Mouse (Mus musculus): ENCODE measurements around the gene Usp10. TPM values are rescaled to one million over a fixed set of nuclear protein-coding genes. Genes with fewer than 3 reads are reported as not detected.

Gene Usp10
- polyA plus RNA-seq, 1 experiment from 2014 or later, result 113 TPM

DNA sequence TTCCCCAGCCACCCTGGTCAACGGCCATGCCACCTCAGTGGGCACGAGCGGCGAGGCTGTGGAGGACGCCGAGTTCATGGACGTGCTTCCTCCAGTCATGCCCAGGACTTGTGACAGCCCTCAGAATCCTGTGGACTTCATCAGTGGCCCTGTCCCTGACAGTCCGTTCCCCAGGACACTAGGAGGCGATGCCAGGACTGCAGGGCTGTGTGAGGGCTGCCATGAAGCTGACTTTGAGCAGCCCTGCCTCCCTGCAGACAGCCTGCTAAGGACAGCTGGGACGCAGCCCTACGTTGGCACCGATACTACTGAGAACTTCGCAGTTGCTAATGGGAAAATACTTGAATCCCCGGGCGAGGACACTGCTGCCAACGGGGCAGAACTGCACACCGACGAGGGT lies 31.3 kb downstream of the Usp10 start:
- Histone ChIP-seq H3K4me3 (no peak overlapping the region), H3K4me2 (no peak overlapping the region), H3K36me3 (peaks cover 62% of the 10 kb centered on the region), H3K27me3 (no peaks in the 10 kb centered on the region), H3K4me1 (no peaks in the 10 kb centered on the region), H3K9me3 (no peaks in the 10 kb centered on the region), H3K9ac (no peak overlapping the region), H3K27ac (no peak overlapping the region)
- no peak for ATAC-seq (ENCODE audit: insufficient number of reproducible peaks, low FRiP score, low TSS enrichment, low read depth)
- 90% methylated on average over 18 of the region's 18 CpGs for WGBS

- no peak for ATAC-seq (ENCODE audit: insufficient number of reproducible peaks, low FRiP score, low TSS enrichment, low read depth)
- WGBS, result 79% methylated on average over 10 of the region's 10 CpGs
Observed at GRCm38 (mm10) chr8:119943616-119944015, 33.5 kb downstream of the Usp10 start.

GRCm38 (mm10) chr8:119944096-119944811 lies 34.1 kb downstream of the Usp10 start:
- Histone ChIP-seq H3K4me2 (no peak overlapping the region), H3K27me3 (no peaks in the 10 kb centered on the region), H3K36me3 (peaks cover 76% of the 10 kb centered on the region), H3K9me3 (no peaks in the 10 kb centered on the region), H3K27ac (no peak overlapping the region), H3K4me1 (0 out of 2 replicates have a peak, but pooled peaks cover 3% of the 10 kb centered on the region), H3K9ac (no peak overlapping the region), H3K4me3 (no peak overlapping the region)
- ATAC-seq (ENCODE audit: insufficient number of reproducible peaks, low FRiP score, low TSS enrichment, low read depth), result peak; percentile 44
- 61% methylated on average over 9 of the region's 9 CpGs for WGBS

More at GRCm38 (mm10) chr8:119943616-119944015, 33.5 kb downstream of the Usp10 start:
- H3K4me2 ChIP-seq, result no peak overlapping the region
- H3K9ac ChIP-seq, result no peak overlapping the region
- no peaks in the 10 kb centered on the region for H3K27me3 ChIP-seq
- no peak overlapping the region for H3K4me3 ChIP-seq
- no peak overlapping the region for H3K27ac ChIP-seq
- H3K9me3 ChIP-seq, result no peaks in the 10 kb centered on the region
- no peaks in the 10 kb centered on the region for H3K4me1 ChIP-seq
- H3K36me3 ChIP-seq, result peaks cover 74% of the 10 kb centered on the region

DNA sequence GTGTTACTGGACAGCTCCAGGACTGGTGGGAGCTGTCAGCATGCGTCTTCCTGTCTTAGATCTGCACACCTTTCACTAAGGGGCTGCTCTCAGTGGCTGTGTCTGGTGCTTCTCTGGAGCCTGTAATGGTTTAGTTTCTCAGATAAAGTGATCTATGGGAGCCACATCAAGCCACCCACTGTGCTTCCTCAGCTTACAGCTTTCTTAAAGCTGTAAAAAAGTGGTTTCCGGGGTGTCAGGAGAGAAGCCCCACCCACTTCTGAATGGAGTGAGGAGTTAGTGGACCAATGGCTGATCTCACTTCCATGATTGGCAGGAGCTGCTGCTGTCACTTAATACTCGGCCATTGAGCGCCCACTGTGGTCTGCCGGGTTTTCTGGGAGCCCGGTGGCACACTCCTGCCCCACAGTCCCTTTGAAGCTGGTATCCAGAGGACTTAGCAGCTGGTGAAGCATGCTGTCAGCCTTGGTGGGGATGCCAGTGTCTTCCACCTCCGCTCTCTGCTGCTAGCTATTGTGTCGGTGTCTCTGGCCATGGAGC lies 36.2 kb downstream of the Usp10 start:
- no peaks in the 10 kb centered on the region for H3K27me3 ChIP-seq
- no peak for ATAC-seq (ENCODE audit: insufficient number of reproducible peaks, low FRiP score, low TSS enrichment, low read depth)
- peaks cover 81% of the 10 kb centered on the region for H3K36me3 ChIP-seq
- WGBS, result 77% methylated on average over 8 of the region's 8 CpGs
- H3K4me2 ChIP-seq, result no peak overlapping the region
- H3K4me3 ChIP-seq, result no peak overlapping the region
- H3K27ac ChIP-seq, result no peak overlapping the region
- H3K9me3 ChIP-seq, result no peaks in the 10 kb centered on the region
- no peak overlapping the region for H3K9ac ChIP-seq
- 0 out of 2 replicates have a peak, but pooled peaks cover 3% of the 10 kb centered on the region for H3K4me1 ChIP-seq

- no peak for ATAC-seq (ENCODE audit: insufficient number of reproducible peaks, low FRiP score, low TSS enrichment, low read depth)
- H3K9me3 ChIP-seq, result no peaks in the 10 kb centered on the region
Observed at GRCm38 (mm10) chr8:119947653-119948052, 37.5 kb downstream of the Usp10 start.

GRCm38 (mm10) chr8:119948340-119948739 lies 38.2 kb downstream of the Usp10 start:
- H3K9ac ChIP-seq, result no peak overlapping the region
- no peak overlapping the region for H3K27ac ChIP-seq
- 79% methylated on average over 15 of the region's 15 CpGs for WGBS
- no peak overlapping the region for H3K4me3 ChIP-seq
- H3K4me1 ChIP-seq, result 0 out of 2 replicates have a peak, but pooled peaks cover 3% of the 10 kb centered on the region
- no peaks in the 10 kb centered on the region for H3K27me3 ChIP-seq
- no peak overlapping the region for H3K4me2 ChIP-seq
- H3K36me3 ChIP-seq, result peaks cover 87% of the 10 kb centered on the region
- H3K9me3 ChIP-seq, result no peaks in the 10 kb centered on the region
- no peak for ATAC-seq (ENCODE audit: insufficient number of reproducible peaks, low FRiP score, low TSS enrichment, low read depth)

More at GRCm38 (mm10) chr8:119947653-119948052, 37.5 kb downstream of the Usp10 start:
- H3K27me3 ChIP-seq, result no peaks in the 10 kb centered on the region
- H3K27ac ChIP-seq, result no peak overlapping the region
- H3K9ac ChIP-seq, result no peak overlapping the region
- H3K4me1 ChIP-seq, result 0 out of 2 replicates have a peak, but pooled peaks cover 3% of the 10 kb centered on the region
- no peak overlapping the region for H3K4me3 ChIP-seq
- H3K4me2 ChIP-seq, result no peak overlapping the region
- peaks cover 81% of the 10 kb centered on the region for H3K36me3 ChIP-seq
- 81% methylated on average over 19 of the region's 19 CpGs for WGBS

DNA sequence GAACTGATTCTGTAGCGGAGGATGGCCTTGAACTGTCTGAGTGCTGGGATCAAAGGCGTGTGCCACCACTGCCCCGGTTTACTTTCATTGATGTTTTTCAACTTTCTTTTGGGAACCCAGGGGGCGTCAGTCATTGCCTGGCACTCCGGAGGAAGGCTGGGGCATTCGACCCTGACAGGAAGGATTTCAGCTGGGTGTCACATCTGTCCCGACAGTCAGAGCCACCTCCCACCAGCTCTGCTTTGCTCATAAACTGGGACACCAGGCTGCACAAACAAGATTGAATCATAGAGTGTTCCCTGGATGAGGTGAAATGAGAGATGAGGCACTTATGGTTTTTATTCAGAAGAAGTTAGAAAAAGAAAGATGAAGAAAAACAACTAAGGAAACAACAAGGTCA lies 42.1 kb downstream of the Usp10 start:
- Histone ChIP-seq H3K4me3 (no peak overlapping the region), H3K4me1 (peaks cover 12% of the 10 kb centered on the region), H3K27ac (no peak overlapping the region), H3K9me3 (no peaks in the 10 kb centered on the region), H3K27me3 (no peaks in the 10 kb centered on the region), H3K4me2 (no peak overlapping the region), H3K36me3 (peaks cover 91% of the 10 kb centered on the region), H3K9ac (no peak overlapping the region)
- WGBS, result 59% methylated on average over 7 of the region's 7 CpGs
- ATAC-seq (ENCODE audit: insufficient number of reproducible peaks, low FRiP score, low TSS enrichment, low read depth), result no peak

GRCm38 (mm10) chr8:119952747-119953146 lies 42.6 kb downstream of the Usp10 start:
- no peak overlapping the region for H3K27ac ChIP-seq
- 57% methylated on average over 5 of the region's 5 CpGs for WGBS
- ATAC-seq (ENCODE audit: insufficient number of reproducible peaks, low FRiP score, low TSS enrichment, low read depth), result no peak

DNA sequence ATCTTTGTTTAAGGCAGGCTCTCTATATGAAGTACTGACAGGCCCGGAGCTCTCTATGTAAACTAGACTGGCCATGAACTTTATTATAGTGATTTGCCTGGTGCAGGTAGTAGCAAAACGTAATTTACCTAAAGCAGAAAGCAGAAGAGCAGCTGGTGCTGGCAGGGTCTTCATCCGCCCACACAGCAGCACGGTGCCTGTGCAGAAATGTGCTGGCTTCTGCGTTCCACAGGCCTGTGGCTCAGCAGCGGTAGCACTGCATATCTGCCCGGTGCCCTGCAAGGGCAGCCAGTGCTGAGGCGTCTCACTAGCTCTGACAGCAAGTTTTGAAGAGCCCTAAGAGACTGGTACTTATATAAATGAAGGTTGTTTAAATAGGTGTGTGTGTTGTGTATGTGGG lies 45.2 kb downstream of the Usp10 start:
- Histone ChIP-seq H3K9ac (no peak overlapping the region), H3K4me1 (peaks cover 11% of the 10 kb centered on the region), H3K4me2 (no peak overlapping the region), H3K27ac (no peak overlapping the region), H3K9me3 (no peaks in the 10 kb centered on the region), H3K27me3 (no peaks in the 10 kb centered on the region), H3K36me3 (peaks cover 75% of the 10 kb centered on the region), H3K4me3 (no peak overlapping the region)
- 87% methylated on average over 8 of the region's 8 CpGs for WGBS
- no peak for ATAC-seq (ENCODE audit: insufficient number of reproducible peaks, low FRiP score, low TSS enrichment, low read depth)

More at GRCm38 (mm10) chr8:119952747-119953146, 42.6 kb downstream of the Usp10 start:
- Histone ChIP-seq H3K9ac (no peak overlapping the region), H3K4me1 (peaks cover 12% of the 10 kb centered on the region), H3K36me3 (peaks cover 91% of the 10 kb centered on the region), H3K27me3 (no peaks in the 10 kb centered on the region), H3K4me3 (no peak overlapping the region), H3K4me2 (no peak overlapping the region), H3K9me3 (no peaks in the 10 kb centered on the region)

GRCm38 (mm10) chr8:119958076-119958475 lies 47.9 kb downstream of the Usp10 start:
- Histone ChIP-seq H3K9me3 (no peaks in the 10 kb centered on the region), H3K4me2 (no peak overlapping the region), H3K9ac (no peak overlapping the region), H3K27me3 (no peaks in the 10 kb centered on the region), H3K27ac (no peak overlapping the region), H3K36me3 (peaks cover 48% of the 10 kb centered on the region), H3K4me3 (no peak overlapping the region), H3K4me1 (peaks cover 17% of the 10 kb centered on the region)
- WGBS, result 96% methylated on average over 10 of the region's 10 CpGs
- ATAC-seq (ENCODE audit: insufficient number of reproducible peaks, low FRiP score, low TSS enrichment, low read depth), result no peak

GRCm38 (mm10) chr8:119960531-119961104 lies 50.5 kb downstream of the Usp10 start:
- H3K9me3 ChIP-seq, result no peaks in the 10 kb centered on the region
- ATAC-seq (ENCODE audit: insufficient number of reproducible peaks, low FRiP score, low TSS enrichment, low read depth), result no peak
- H3K9ac ChIP-seq, result no peak overlapping the region
- no peak overlapping the region for H3K4me2 ChIP-seq
- H3K4me1 ChIP-seq, result peaks cover 28% of the 10 kb centered on the region
- H3K4me3 ChIP-seq, result no peak overlapping the region
- no peaks in the 10 kb centered on the region for H3K27me3 ChIP-seq
- peaks cover 23% of the 10 kb centered on the region for H3K36me3 ChIP-seq
- WGBS, result 54% methylated on average over 5 of the region's 5 CpGs
- H3K27ac ChIP-seq, result peak overlapping the region; percentile 59

GRCm38 (mm10) chr8:119964859-119965258 lies 54.7 kb downstream of the Usp10 start:
- 0 out of 2 replicates have a peak, but pooled peaks cover 1% of the 10 kb centered on the region for H3K27me3 ChIP-seq
- no peak overlapping the region for H3K9ac ChIP-seq
- no peak for ATAC-seq (ENCODE audit: insufficient number of reproducible peaks, low FRiP score, low TSS enrichment, low read depth)
- H3K36me3 ChIP-seq, result no peaks in the 10 kb centered on the region
- no peak overlapping the region for H3K27ac ChIP-seq
- peaks cover 20% of the 10 kb centered on the region for H3K4me1 ChIP-seq
- WGBS, result 54% methylated on average over 4 of the region's 4 CpGs
- no peak overlapping the region for H3K4me2 ChIP-seq
- H3K4me3 ChIP-seq, result no peak overlapping the region
- no peaks in the 10 kb centered on the region for H3K9me3 ChIP-seq

Measured in limb, embryonic 15.5 days (tissue).